ENCODE assay signal across 9 mouse cellular contexts in genomic region chr1:168426281-168426680, GRCm38 (mm10). TPM values are rescaled to one million over a fixed set of nuclear protein-coding genes. Genes with fewer than 3 reads are reported as not detected.
DNase-seq lines count a peak whose midpoint lies in the region; ATAC-seq and TF ChIP-seq lines count a peak whose summit lies in the region.
"Had no signal": no experiment of that assay in that cellular context is flagged by ENCODE, and none has a peak within 500 bp of the region (broad histone marks: within the 10 kb centered on the region; RNA-seq: fewer than 3 reads in every experiment).

No protein-coding gene starts in this region.

- no peaks in the 10 kb centered on the region for H3K9me3 ChIP-seq in heart, embryonic 11.5 days (replicated peaks; ENCODE audit: control insufficient read depth, low read length)
- no peaks in the 10 kb centered on the region for H3K9me3 ChIP-seq in lung, postnatal 0 days (ENCODE audit: low read length)
- no peaks in the 10 kb centered on the region for H3K9me3 ChIP-seq in limb, embryonic 11.5 days (ENCODE audit: control insufficient read depth, low read length)
- H3K9me3 ChIP-seq in stomach, embryonic 15.5 days, result no peaks in the 10 kb centered on the region

- TF ChIP-seq CTCF in lung, postnatal 0 days (IDR thresholded peaks at IDR 0.05), result no peak

- no peak for DNase-seq in heart, postnatal 14 days
- DNase-seq in lung, postnatal 0 days (ENCODE audit: low spot score), result no peak
- no peak for DNase-seq in lung, adult 18-20 months
- DNase-seq in limb, embryonic 11.5 days (ENCODE audit: low spot score), result no peak
- no peak for DNase-seq in thymus, postnatal 4 days
- no peak for DNase-seq in thymus, postnatal 36 days
- DNase-seq: thymus, adult 18-20 months had no signal

- peak overlapping the region; percentile 72 for H3K4me3 ChIP-seq in heart, embryonic 11.5 days (ENCODE audit: low read depth, low read length)
- peak overlapping the region; percentile 76 for H3K4me3 ChIP-seq in lung, postnatal 0 days (ENCODE audit: low read depth, low read length)
- H3K4me3 ChIP-seq in limb, embryonic 11.5 days (ENCODE audit: low read depth, low read length), result peak overlapping the region; percentile 90
- H3K4me3 ChIP-seq in stomach, embryonic 15.5 days (replicated peaks), result peak overlapping the region; percentile 27

- H3K4me2 ChIP-seq in heart, embryonic 11.5 days, result peak overlapping the region; percentile 84
- peak overlapping the region; percentile 65 for H3K4me2 ChIP-seq in lung, postnatal 0 days (replicated peaks; ENCODE audit: low read depth, low read length)
- peak overlapping the region; percentile 52 for H3K4me2 ChIP-seq in limb, embryonic 11.5 days (ENCODE audit: low read depth, severe bottlenecking)
- H3K4me2 ChIP-seq in stomach, embryonic 15.5 days, result peak overlapping the region; percentile 55

- peaks cover 44% of the 10 kb centered on the region for H3K4me1 ChIP-seq in heart, embryonic 11.5 days (ENCODE audit: control insufficient read depth, insufficient read depth, low read length)
- H3K4me1 ChIP-seq in lung, postnatal 0 days (ENCODE audit: insufficient read depth, low read depth, low read length), result no peaks in the 10 kb centered on the region; the same call in 1 of the 2 replicates
- H3K4me1 ChIP-seq in limb, embryonic 11.5 days (ENCODE audit: control insufficient read depth, insufficient read depth, low read length), result peaks cover 30% of the 10 kb centered on the region
- peaks cover 27% of the 10 kb centered on the region for H3K4me1 ChIP-seq in stomach, embryonic 15.5 days

- TF ChIP-seq EP300 in lung, postnatal 0 days (IDR thresholded peaks at IDR 0.05), result no peak

- whole genome bisulfite sequencing in heart, embryonic 11.5 days (ENCODE audit: insufficient replicate concordance), result 49% methylated on average over 7 of the region's 7 CpGs
- 33% methylated on average over 7 of the region's 7 CpGs for WGBS in lung, postnatal 0 days
- WGBS in limb, embryonic 11.5 days, result 32% methylated on average over 7 of the region's 7 CpGs
- WGBS in stomach, embryonic 15.5 days, result 43% methylated on average over 7 of the region's 7 CpGs

- H3K9ac ChIP-seq in heart, embryonic 11.5 days (ENCODE audit: low read depth, low read length), result peak overlapping the region; percentile 56; the same call in 1 of the 2 replicates
- 0 out of 2 replicates have a peak overlapping the region, but pooled peaks have one; percentile 16 for H3K9ac ChIP-seq in lung, postnatal 0 days (replicated peaks; ENCODE audit: low read depth)
- H3K9ac ChIP-seq in limb, embryonic 11.5 days (ENCODE audit: low read length), result peak overlapping the region; percentile 12; the same call in 1 of the 2 replicates
- no peak overlapping the region for H3K9ac ChIP-seq in stomach, embryonic 15.5 days

- no peak for ATAC-seq in heart, embryonic 11.5 days (replicated peaks; ENCODE audit: insufficient number of reproducible peaks, low FRiP score, low TSS enrichment)
- ATAC-seq in lung, postnatal 0 days, result no peak
- ATAC-seq in limb, embryonic 11.5 days (ENCODE audit: insufficient number of reproducible peaks, low FRiP score, low TSS enrichment, low read depth), result no peak
- ATAC-seq in stomach, embryonic 15.5 days (ENCODE audit: insufficient read depth, low FRiP score, low read depth), result no peak

- H3K36me3 ChIP-seq in heart, embryonic 11.5 days (ENCODE audit: control insufficient read depth, insufficient read depth, low read length), result no peaks in the 10 kb centered on the region
- no peaks in the 10 kb centered on the region for H3K36me3 ChIP-seq in lung, postnatal 0 days (ENCODE audit: insufficient read depth, low read length)
- H3K36me3 ChIP-seq in limb, embryonic 11.5 days (ENCODE audit: control insufficient read depth, insufficient read depth, low read length), result no peaks in the 10 kb centered on the region
- peaks cover 8% of the 10 kb centered on the region; the same call in 1 of the 2 replicates for H3K36me3 ChIP-seq in stomach, embryonic 15.5 days

- intact Hi-C loops in heart, postnatal 14 days (cut with DNase I), result loop anchor here (5.0 kb wide), 2 partner anchors 34 to 139 kb away; no protein-coding TSS in a partner anchor

- no peak overlapping the region for H3K27ac ChIP-seq in heart, embryonic 11.5 days (ENCODE audit: low read depth, low read length)
- no peak overlapping the region for H3K27ac ChIP-seq in lung, postnatal 0 days (ENCODE audit: low read length)
- no peak overlapping the region for H3K27ac ChIP-seq in limb, embryonic 11.5 days (replicated peaks; ENCODE audit: low read depth, low read length)
- H3K27ac ChIP-seq in stomach, embryonic 15.5 days, result no peak overlapping the region

- no peaks in the 10 kb centered on the region for H3K27me3 ChIP-seq in heart, embryonic 11.5 days (ENCODE audit: control insufficient read depth, insufficient read depth, low read length)
- no peaks in the 10 kb centered on the region for H3K27me3 ChIP-seq in lung, postnatal 0 days (replicated peaks; ENCODE audit: insufficient read depth, low read length)
- H3K27me3 ChIP-seq in limb, embryonic 11.5 days (ENCODE audit: control insufficient read depth, insufficient read depth, low read length), result no peaks in the 10 kb centered on the region
- H3K27me3 ChIP-seq in stomach, embryonic 15.5 days (replicated peaks), result no peaks in the 10 kb centered on the region

RNA-seq across cellular contexts. Expression of gene Pbx1, which starts 5.8 kb away (rescaled TPM):
- 25.0 and 33.5 TPM in 2 replicates for polyA plus RNA-seq in heart, embryonic 11.5 days (2014; fragmentation: Nextera tagmentation; extraction: Ambion mirVana)
- 10 to 100 TPM; 54.2 to 63.0 TPM for total RNA-seq in heart, postnatal 14 days (2021)
- polyA plus RNA-seq in lung, postnatal 0 days (2015; fragmentation: Nextera tagmentation; extraction: Ambion mirVana), result 23.9 and 32.5 TPM in 2 replicates
- 43.7 and 44.2 TPM in 2 replicates for polyA plus RNA-seq in limb, embryonic 11.5 days (2014; fragmentation: Nextera tagmentation; extraction: Ambion mirVana)
- polyA plus RNA-seq in stomach, embryonic 15.5 days (2015; fragmentation: Nextera tagmentation; extraction: Ambion mirVana), result 35.1 and 36.2 TPM in 2 replicates

Comparison
In these comparisons a context has a peak if more than half of its experiments do, and no peak if none do; other contexts are left out.
1. H3K4me3 ChIP-seq: peak in every context shown above with its lines; median percentile 90 in limb, embryonic 11.5 days; 76 in lung, postnatal 0 days; 72 in heart, embryonic 11.5 days; 27 in stomach, embryonic 15.5 days.